Comparison of ENCODE assay signal across 10 mouse cellular contexts in genomic region chr14:105198401-105198800, GRCm38 (mm10). TPM values are rescaled to one million over a fixed set of nuclear protein-coding genes. Genes with fewer than 3 reads are reported as not detected.
DNase-seq lines count a peak whose midpoint lies in the region; ATAC-seq lines count a peak whose summit lies in the region.
"Had no signal": no experiment of that assay in that cellular context is flagged by ENCODE, and none has a peak within 500 bp of the region (broad histone marks: within the 10 kb centered on the region; RNA-seq: fewer than 3 reads in every experiment).

No protein-coding gene starts in this region.

- H3K27me3 ChIP-seq in kidney, embryonic 15.5 days = no peaks in the 10 kb centered on the region
- H3K27me3 ChIP-seq in limb, embryonic 10.5 days (ENCODE audit: low read depth, poor library complexity, severe bottlenecking) = no peaks in the 10 kb centered on the region
- H3K27me3 ChIP-seq: embryonic facial prominence, embryonic 13.5 days; limb, embryonic 12.5 days had no signal

- ATAC-seq in kidney, embryonic 15.5 days (replicated peaks; ENCODE audit: low FRiP score) = no peak
- peak; percentile 95 for ATAC-seq in common myeloid progenitor, adult 5-6 weeks (replicated peaks; ENCODE audit: low read depth, poor library complexity, severe bottlenecking)

- H3K4me3 ChIP-seq in kidney, embryonic 15.5 days (replicated peaks) = no peak overlapping the region
- no peak overlapping the region for H3K4me3 ChIP-seq in limb, embryonic 10.5 days
- H3K4me3 ChIP-seq: embryonic facial prominence, embryonic 13.5 days; limb, embryonic 12.5 days had no signal

- no peaks in the 10 kb centered on the region for H3K9me3 ChIP-seq in kidney, embryonic 15.5 days (replicated peaks)
- H3K9me3 ChIP-seq in limb, embryonic 10.5 days (replicated peaks) = no peaks in the 10 kb centered on the region
- H3K9me3 ChIP-seq: embryonic facial prominence, embryonic 13.5 days; limb, embryonic 12.5 days had no signal

- no peak overlapping the region for H3K9ac ChIP-seq in kidney, embryonic 15.5 days
- H3K9ac ChIP-seq: embryonic facial prominence, embryonic 13.5 days; limb, embryonic 12.5 days had no signal

- peak; percentile 18 for DNase-seq in kidney, adult 18-20 months
- peak; percentile 30 for DNase-seq in NIH3T3 (ENCODE audit: low read depth)
- DNase-seq in lung, postnatal 36 days = peak; percentile 74
- no peak for DNase-seq in limb, embryonic 10.5 days (ENCODE audit: low spot score)
- no peak for DNase-seq in layer of hippocampus, postnatal 14 days (ENCODE audit: low spot score in 2 of 2)
- DNase-seq in yolk sac, embryonic 10.5 days (ENCODE audit: low spot score) = no peak

- 58% methylated on average over 5 of the region's 5 CpGs for WGBS in kidney, embryonic 15.5 days
- 59% methylated on average over 5 of the region's 5 CpGs for WGBS in limb, embryonic 10.5 days

- no peak overlapping the region for H3K4me2 ChIP-seq in kidney, embryonic 15.5 days
- H3K4me2 ChIP-seq: embryonic facial prominence, embryonic 13.5 days; limb, embryonic 12.5 days had no signal

- H3K36me3 ChIP-seq in kidney, embryonic 15.5 days = no peaks in the 10 kb centered on the region
- no peaks in the 10 kb centered on the region for H3K36me3 ChIP-seq in limb, embryonic 10.5 days
- H3K36me3 ChIP-seq: embryonic facial prominence, embryonic 13.5 days; limb, embryonic 12.5 days had no signal

- no peaks in the 10 kb centered on the region for H3K4me1 ChIP-seq in kidney, embryonic 15.5 days
- no peaks in the 10 kb centered on the region for H3K4me1 ChIP-seq in limb, embryonic 10.5 days
- H3K4me1 ChIP-seq: limb, embryonic 12.5 days had no signal

- H3K27ac ChIP-seq in kidney, embryonic 15.5 days = no peak overlapping the region
- no peak overlapping the region for H3K27ac ChIP-seq in limb, embryonic 10.5 days
- H3K27ac ChIP-seq: embryonic facial prominence, embryonic 13.5 days; limb, embryonic 12.5 days had no signal

RNA-seq across cellular contexts. Expression of gene Rbm26, which starts 21.3 kb away (rescaled TPM):
- 34.0 and 34.7 TPM in 2 replicates for polyA plus RNA-seq in kidney, embryonic 15.5 days (2015; fragmentation: Nextera tagmentation; extraction: Ambion mirVana)
- total RNA-seq in common myeloid progenitor, adult 5-6 weeks (2017) = 80.4 and 89.3 TPM in 2 replicates
- 30.4 and 36.0 TPM in 2 replicates for polyA plus RNA-seq in limb, embryonic 10.5 days (2016; fragmentation: Nextera tagmentation; extraction: Ambion mirVana)
- total RNA-seq in layer of hippocampus, postnatal 14 days (2021) = 10 to 100 TPM; 58.1 to 60.8 TPM

RNA-seq across cellular contexts. Expression of gene Ndfip2, which starts 60.0 kb away (rescaled TPM):
- polyA plus RNA-seq in kidney, embryonic 15.5 days (2015; fragmentation: Nextera tagmentation; extraction: Ambion mirVana) = 65.2 and 68.1 TPM in 2 replicates
- total RNA-seq in common myeloid progenitor, adult 5-6 weeks (2017) = 9.9 and 14.0 TPM in 2 replicates
- polyA plus RNA-seq in limb, embryonic 10.5 days (2016; fragmentation: Nextera tagmentation; extraction: Ambion mirVana) = 37.0 and 45.0 TPM in 2 replicates
- 10 to 100 TPM; 94.9 to 96.4 TPM for total RNA-seq in layer of hippocampus, postnatal 14 days (2021)

Comparison
In these comparisons a context has a peak if more than half of its experiments do, and no peak if none do; other contexts are left out.
1. DNase-seq: peak in kidney, adult 18-20 months (single experiment), NIH3T3 (single experiment) and lung, postnatal 36 days (single experiment); none in limb, embryonic 10.5 days (single experiment), layer of hippocampus, postnatal 14 days (0 of 2) and yolk sac, embryonic 10.5 days (single experiment).